Mouse (Mus musculus): ENCODE measurements at regions not wholly inside any gene's neighbourhood (a gene's known extent, or its start where the extent isn't known, plus 50 kb on each side); places are given as distances from the start of the nearest gene placed in this dataset.

GRCm38 (mm10) chr5:111638306-111638705, 95.4 kb upstream of the Gm26897 start:
- TF ChIP-seq CTCF (IDR thresholded peaks at IDR 0.05), result no peak
- no peak for TF ChIP-seq POLR2A (IDR thresholded peaks at IDR 0.05; ENCODE audit: insufficient read depth, low read depth, low read length)
